Mouse (Mus musculus): Measurements from ENCODE around the gene Lhx6. TPM values are rescaled to one million over a fixed set of nuclear protein-coding genes. Genes with fewer than 3 reads are reported as not detected.
"Not testable (repeated sequence)": the region's sequence is repeated elsewhere in the genome, so short reads cannot be mapped to it uniquely, and the experiment has no call there.

Lhx6 gene
- polyA plus RNA-seq (2011; ENCODE audit: insufficient read depth, insufficient read length, low replicate concordance, missing spikeins): not detected in 2 replicates

- H3K4me3 ChIP-seq (replicated peaks; ENCODE audit: control insufficient read depth, low read depth, low read length): no peak within 1 kb of the TSS
- TF ChIP-seq CTCF (IDR thresholded peaks at IDR 0.05; ENCODE audit: control insufficient read depth, insufficient read depth, low read length): no peak
- no peak for TF ChIP-seq POLR2A (IDR thresholded peaks at IDR 0.05; ENCODE audit: borderline replicate concordance, control insufficient read depth, low read depth, low read length)
- H3K27ac ChIP-seq (ENCODE audit: control insufficient read depth, insufficient read depth, low read depth, low read length, poor library complexity): no peak within 1 kb of the TSS
- H3K4me1 ChIP-seq (ENCODE audit: control insufficient read depth, insufficient read depth, low read length): no peaks in the 10 kb centered on the region
- 2% methylated on average over 58 of the region's 58 CpGs for WGBS
Observed at GRCm38 (mm10) chr2:36104956-36105741, at the start of gene Lhx6. Gene Lhx6 (minus strand): TSS chr2:36105408.

DNA sequence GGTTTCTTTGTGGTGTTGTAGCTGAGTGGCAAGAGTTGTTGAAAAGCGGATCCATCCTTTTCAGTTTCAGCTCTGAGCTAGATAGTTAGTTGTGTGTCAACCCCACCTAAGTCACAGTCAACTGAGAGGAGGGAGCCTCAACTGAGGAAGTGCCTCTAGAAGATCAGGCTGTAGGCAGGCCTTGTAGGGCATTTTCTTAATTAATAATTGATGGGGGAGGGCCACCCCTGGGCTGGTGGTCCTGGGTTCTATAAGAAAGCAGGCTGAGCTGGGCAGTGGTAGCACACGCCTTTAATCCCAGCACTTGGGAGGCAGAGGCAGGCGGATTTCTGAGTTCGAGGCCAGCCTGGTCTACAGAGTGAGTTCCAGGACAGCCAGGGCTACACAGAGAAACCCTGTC is 47.2 kb upstream of the Lhx6 start:
- H3K27ac ChIP-seq (ENCODE audit: control insufficient read depth, insufficient read depth, low read depth, low read length, poor library complexity); H3K4me1 ChIP-seq (ENCODE audit: control insufficient read depth, insufficient read depth, low read length); H3K4me3 ChIP-seq (replicated peaks; ENCODE audit: control insufficient read depth, low read depth, low read length): not testable (repeated sequence)
- WGBS: 91% methylated on average over 4 of the region's 4 CpGs

GRCm38 (mm10) chr2:36148876-36149365 is 43.7 kb upstream of the Lhx6 start:
- 91% methylated on average over 7 of the region's 7 CpGs for WGBS
- TF ChIP-seq CTCF (IDR thresholded peaks at IDR 0.05; ENCODE audit: control insufficient read depth, insufficient read depth, low read length) (no peak), POLR2A (IDR thresholded peaks at IDR 0.05; ENCODE audit: borderline replicate concordance, control insufficient read depth, low read depth, low read length) (no peak)
- no peaks in the 10 kb centered on the region for H3K4me1 ChIP-seq (ENCODE audit: control insufficient read depth, insufficient read depth, low read length)
- no peak overlapping the region for H3K27ac ChIP-seq (ENCODE audit: control insufficient read depth, insufficient read depth, low read depth, low read length, poor library complexity)
- no peak overlapping the region for H3K4me3 ChIP-seq (replicated peaks; ENCODE audit: control insufficient read depth, low read depth, low read length)

- WGBS: 66% methylated on average over 2 of the region's 2 CpGs
- no peak overlapping the region for H3K27ac ChIP-seq (ENCODE audit: control insufficient read depth, insufficient read depth, low read depth, low read length, poor library complexity)
- H3K4me3 ChIP-seq (replicated peaks; ENCODE audit: control insufficient read depth, low read depth, low read length): no peak overlapping the region
- no peaks in the 10 kb centered on the region; the same call in 1 of the 2 replicates for H3K4me1 ChIP-seq (ENCODE audit: control insufficient read depth, insufficient read depth, low read length)
- no peak for TF ChIP-seq CTCF (IDR thresholded peaks at IDR 0.05; ENCODE audit: control insufficient read depth, insufficient read depth, low read length)
- TF ChIP-seq POLR2A (IDR thresholded peaks at IDR 0.05; ENCODE audit: borderline replicate concordance, control insufficient read depth, low read depth, low read length): no peak
Observed at GRCm38 (mm10) chr2:36139096-36139495, 33.9 kb upstream of the Lhx6 start.

DNA sequence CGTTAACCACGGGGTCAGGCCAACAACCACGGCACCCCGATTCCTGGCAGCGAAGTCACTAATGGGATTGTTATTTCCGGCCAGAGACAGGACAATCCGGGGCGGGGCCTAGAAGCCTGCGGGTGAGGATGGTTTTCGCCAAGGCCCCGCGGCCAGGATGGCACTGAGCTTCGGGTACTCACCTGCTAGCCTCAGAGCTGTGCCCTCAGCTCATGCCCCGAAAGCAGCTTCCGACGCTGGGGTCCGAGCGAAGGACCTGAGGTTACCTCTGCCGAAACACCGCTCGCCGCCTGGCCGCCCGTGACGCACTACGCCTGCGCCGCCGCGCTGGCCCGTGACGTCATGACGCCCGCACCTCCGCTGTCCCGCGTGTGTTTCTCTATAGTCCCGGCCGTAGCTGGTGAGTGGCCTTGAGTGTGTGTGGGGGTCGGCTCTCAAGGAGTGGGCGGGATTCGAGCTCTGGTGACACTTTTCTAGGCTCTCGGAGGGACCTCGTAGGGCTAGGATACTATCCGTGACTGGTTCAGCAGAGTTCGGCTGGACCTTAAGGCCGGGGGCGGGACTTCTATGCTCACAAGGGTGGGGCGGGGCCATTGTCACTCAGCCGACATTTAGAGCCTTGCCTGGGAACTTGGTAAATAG is 31.2 kb upstream of the Lhx6 start, which contains the start of the genes Mrrf and Rbm18:
Gene Mrrf (plus strand): TSS at position 90 of the 642 bp plus-strand sequence.
Gene Rbm18 (minus strand): TSS at position 474 of the 642 bp plus-strand sequence.
- TF ChIP-seq POLR2A (IDR thresholded peaks at IDR 0.05; ENCODE audit: borderline replicate concordance, control insufficient read depth, low read depth, low read length): peak; percentile 61; the same call in 1 of the 2 replicates
- no peak for TF ChIP-seq CTCF (IDR thresholded peaks at IDR 0.05; ENCODE audit: control insufficient read depth, insufficient read depth, low read length)
- H3K27ac ChIP-seq (ENCODE audit: control insufficient read depth, insufficient read depth, low read depth, low read length, poor library complexity): peak within 1 kb of the TSS; percentile 59
- H3K4me3 ChIP-seq (replicated peaks; ENCODE audit: control insufficient read depth, low read depth, low read length): peak within 1 kb of the TSS; percentile 98
- under 1% methylated on average over 50 of the region's 50 CpGs for WGBS
- no peaks in the 10 kb centered on the region; the same call in 1 of the 2 replicates for H3K4me1 ChIP-seq (ENCODE audit: control insufficient read depth, insufficient read depth, low read length)

GRCm38 (mm10) chr2:36135887-36136286 is 30.7 kb upstream of the Lhx6 start:
- no peak for TF ChIP-seq CTCF (IDR thresholded peaks at IDR 0.05; ENCODE audit: control insufficient read depth, insufficient read depth, low read length)
- WGBS: 1% methylated on average over 4 of the region's 4 CpGs
- no peaks in the 10 kb centered on the region; the same call in 1 of the 2 replicates for H3K4me1 ChIP-seq (ENCODE audit: control insufficient read depth, insufficient read depth, low read length)
- peak overlapping the region; percentile 98 for H3K4me3 ChIP-seq (replicated peaks; ENCODE audit: control insufficient read depth, low read depth, low read length)
- H3K27ac ChIP-seq (ENCODE audit: control insufficient read depth, insufficient read depth, low read depth, low read length, poor library complexity): peak overlapping the region; percentile 59

GRCm38 (mm10) chr2:36129051-36129450 is 23.8 kb upstream of the Lhx6 start:
- Histone ChIP-seq H3K27ac (ENCODE audit: control insufficient read depth, insufficient read depth, low read depth, low read length, poor library complexity) (no peak overlapping the region), H3K4me3 (replicated peaks; ENCODE audit: control insufficient read depth, low read depth, low read length) (no peak overlapping the region), H3K4me1 (ENCODE audit: control insufficient read depth, insufficient read depth, low read length) (peaks cover 2% of the 10 kb centered on the region)
- no peak for TF ChIP-seq CTCF (IDR thresholded peaks at IDR 0.05; ENCODE audit: control insufficient read depth, insufficient read depth, low read length)
- TF ChIP-seq POLR2A (IDR thresholded peaks at IDR 0.05; ENCODE audit: borderline replicate concordance, control insufficient read depth, low read depth, low read length): no peak
- 84% methylated on average over 3 of the region's 3 CpGs for WGBS

- TF ChIP-seq POLR2A (IDR thresholded peaks at IDR 0.05; ENCODE audit: borderline replicate concordance, control insufficient read depth, low read depth, low read length) (no peak), CTCF (IDR thresholded peaks at IDR 0.05; ENCODE audit: control insufficient read depth, insufficient read depth, low read length) (no peak)
- Histone ChIP-seq H3K4me3 (replicated peaks; ENCODE audit: control insufficient read depth, low read depth, low read length) (no peak overlapping the region), H3K27ac (ENCODE audit: control insufficient read depth, insufficient read depth, low read depth, low read length, poor library complexity) (no peak overlapping the region), H3K4me1 (ENCODE audit: control insufficient read depth, insufficient read depth, low read length) (peaks cover 2% of the 10 kb centered on the region)
- 66% methylated on average over 4 of the region's 4 CpGs for WGBS
Observed at GRCm38 (mm10) chr2:36127973-36128372, 22.8 kb upstream of the Lhx6 start.

Measured in bone marrow, adult 2 months (tissue).